Mouse (Mus musculus) Patski (cell line): Measurements from ENCODE around the gene Cntnap2. TPM values are rescaled to one million over a fixed set of nuclear protein-coding genes. Genes with fewer than 3 reads are reported as not detected.
"Not testable (repeated sequence)": the region's sequence is repeated elsewhere in the genome, so short reads cannot be mapped to it uniquely, and the experiment has no call there.

ENCODE experiments used
- ATAC-seq: fragments of 100-300 bp; one replicate; pipeline ENCODE4 v1.8.0; 2021
- CTCF ChIA-PET: fragments of 350-600 bp; sonication (Branson Sonifier 250); formaldehyde crosslinking; loops from one replicate; lab custom pipeline; 2022; ENCODE audit warnings: inconsistent platforms; lab: Charles Lee
- POLR2A ChIA-PET: fragments of 350-600 bp; sonication (Branson Sonifier 250); formaldehyde crosslinking; loops from one replicate; lab custom pipeline; 2022; ENCODE audit warnings: antibody characterized with exemption, inconsistent platforms; lab: Charles Lee
- DNase-seq: peaks from one replicate; pipeline ENCODE4 v3.0.0-alpha.2; 2011; ENCODE audit warnings: low read depth, low spot score
- H3K27me3 ChIP-seq: fragments of 371-371 bp; one replicate; pipeline ENCODE4 v1.5.1; 2021
- CTCF ChIP-seq: fragments of 100-300 bp; IDR thresholded peaks from one replicate; pipeline ENCODE4 v1.5.1; 2021
- in situ Hi-C: fragments of 300-500 bp; cut with MboI; formaldehyde crosslinking; loops from 3 replicates; pipeline ENCODE4 v1.11.1; 2018; ENCODE audit warnings: low pct_unique_long_range_greater_than_20kb, mixed read lengths
- polyA plus RNA-seq: library from polyadenylated mRNA; unstranded; gene quantifications from one replicate; pipeline ENCODE4 v1.2.3, GENCODE M21; 2021

Gene Cntnap2
- polyA plus RNA-seq, 1 experiment from 2014 or later: 0.01 TPM

GRCm38 (mm10) chr6:47192478-47192877 is 2133.3 kb downstream of the Cntnap2 start:
- CTCF ChIA-PET: interaction anchor here (1.0 to 1.6 kb wide), 2 partner anchors 16 to 454 kb away, joined by 3 to 4 read pairs; no protein-coding TSS in a partner anchor
- in situ Hi-C loops: no loop called here
- POLR2A ChIA-PET: no interaction called here
- H3K27me3 ChIP-seq: peaks cover 8% of the 10 kb centered on the region
- DNase-seq (no peak), ATAC-seq (no peak)
- TF ChIP-seq CTCF: no peak

DNA sequence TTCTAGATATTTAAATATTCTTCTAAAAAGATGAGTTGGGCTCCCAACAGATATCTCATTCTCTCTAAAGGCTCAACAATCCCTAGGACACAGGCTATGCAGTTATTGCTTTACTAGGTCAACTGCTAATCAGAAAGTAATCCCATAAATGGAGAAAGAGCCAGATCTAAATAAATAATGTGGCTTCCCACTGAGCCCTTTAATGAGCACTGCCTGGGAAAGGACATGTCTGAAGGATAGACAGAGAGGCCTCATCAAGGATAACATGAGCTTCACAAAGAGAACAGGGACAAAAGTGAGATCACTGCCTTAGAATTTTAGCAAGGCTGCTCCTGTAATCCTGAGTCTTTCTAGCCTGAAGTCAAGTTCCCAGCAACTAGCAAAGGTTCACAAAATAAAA is 2138.4 kb downstream of the Cntnap2 start:
- ChIA-PET CTCF (no interaction called here), POLR2A (no interaction called here)
- in situ Hi-C loops: no loop called here
- TF ChIP-seq CTCF: no peak
- no peak for DNase-seq
- no peak for ATAC-seq
- H3K27me3 ChIP-seq: peaks cover 15% of the 10 kb centered on the region

DNA sequence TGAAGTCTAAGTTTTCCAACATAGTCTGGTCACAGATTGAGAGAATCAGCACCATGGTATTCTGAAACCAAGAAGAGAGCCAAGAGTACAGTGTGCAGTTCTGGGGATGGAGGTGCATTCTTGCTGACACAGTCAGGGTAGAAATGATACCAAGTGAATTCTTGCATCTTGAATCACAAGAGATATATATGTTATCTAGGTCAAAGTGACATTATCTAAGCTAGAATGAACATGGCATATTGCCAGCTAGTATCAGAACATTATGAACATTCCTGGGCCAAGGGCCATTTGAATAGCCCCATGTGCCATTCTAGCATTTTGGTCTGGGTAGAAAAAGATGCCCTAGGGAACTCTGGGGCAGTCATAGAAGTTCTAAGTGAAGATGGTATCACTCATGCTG is 2141.5 kb downstream of the Cntnap2 start:
- ATAC-seq (no peak), DNase-seq (no peak)
- H3K27me3 ChIP-seq: peaks cover 7% of the 10 kb centered on the region
- CTCF ChIA-PET: interaction anchor here (1.9 kb wide), 1 partner anchor 9 kb away, joined by 6 read pairs; no protein-coding TSS in a partner anchor
- no peak for TF ChIP-seq CTCF
- POLR2A ChIA-PET: interaction anchor here (0.6 kb wide), 1 partner anchor 79 kb away, joined by 3 read pairs; no protein-coding TSS in a partner anchor
- in situ Hi-C loops: no loop called here

- TF ChIP-seq CTCF: no peak
- DNase-seq (no peak), ATAC-seq (no peak)
- no peaks in the 10 kb centered on the region for H3K27me3 ChIP-seq
- POLR2A ChIA-PET: no interaction called here
- CTCF ChIA-PET: interaction anchor here (0.9 kb wide), 1 partner anchor 15 kb away, joined by 3 read pairs; no protein-coding TSS in a partner anchor
- in situ Hi-C loops: no loop called here
Observed at GRCm38 (mm10) chr6:47208031-47208430, 2148.9 kb downstream of the Cntnap2 start.

- no peak for DNase-seq
- in situ Hi-C loops: no loop called here
- ChIA-PET CTCF (no interaction called here), POLR2A (no interaction called here)
- H3K27me3 ChIP-seq: peaks cover 17% of the 10 kb centered on the region
- no peak for ATAC-seq
- TF ChIP-seq CTCF: no peak
Observed at GRCm38 (mm10) chr6:47214731-47215130, 2155.6 kb downstream of the Cntnap2 start.

- in situ Hi-C loops, POLR2A ChIA-PET, DNase-seq, CTCF ChIA-PET, ATAC-seq: not testable (repeated sequence)
- peaks cover 11% of the 10 kb centered on the region for H3K27me3 ChIP-seq
Observed at GRCm38 (mm10) chr6:47223578-47223977, 2164.4 kb downstream of the Cntnap2 start.

- POLR2A ChIA-PET, ATAC-seq: not testable (repeated sequence)
Observed at GRCm38 (mm10) chr6:47225391-47225790, 2166.2 kb downstream of the Cntnap2 start.

GRCm38 (mm10) chr6:47227601-47228000 is 2168.4 kb downstream of the Cntnap2 start:
- POLR2A ChIA-PET: no interaction called here
- TF ChIP-seq CTCF: no peak

More at GRCm38 (mm10) chr6:47225391-47225790, 2166.2 kb downstream of the Cntnap2 start:
- CTCF ChIA-PET, H3K27me3 ChIP-seq, DNase-seq, in situ Hi-C loops: not testable (repeated sequence)

GRCm38 (mm10) chr6:47228676-47229317 is 2169.6 kb downstream of the Cntnap2 start:
- no peak for ATAC-seq
- POLR2A ChIA-PET: no interaction called here

More at GRCm38 (mm10) chr6:47227601-47228000, 2168.4 kb downstream of the Cntnap2 start:
- peaks cover 3% of the 10 kb centered on the region for H3K27me3 ChIP-seq
- in situ Hi-C loops: no loop called here
- CTCF ChIA-PET: no interaction called here
- no peak for ATAC-seq
- DNase-seq: no peak

GRCm38 (mm10) chr6:47231513-47231912 is 2172.4 kb downstream of the Cntnap2 start:
- POLR2A ChIA-PET: no interaction called here
- in situ Hi-C loops: no loop called here
- peaks cover 6% of the 10 kb centered on the region for H3K27me3 ChIP-seq
- no peak for TF ChIP-seq CTCF
- DNase-seq (no peak), ATAC-seq (no peak)
- CTCF ChIA-PET: interaction anchor here (1.1 to 1.9 kb wide), 2 partner anchors 14 to 36 kb away, joined by 3 to 4 read pairs; no protein-coding TSS in a partner anchor

More at GRCm38 (mm10) chr6:47228676-47229317, 2169.6 kb downstream of the Cntnap2 start:
- no peak for DNase-seq
- H3K27me3 ChIP-seq: peaks cover 6% of the 10 kb centered on the region
- CTCF ChIA-PET: no interaction called here
- in situ Hi-C loops: no loop called here
- no peak for TF ChIP-seq CTCF

- POLR2A ChIA-PET: no interaction called here
- H3K27me3 ChIP-seq: no peaks in the 10 kb centered on the region
- in situ Hi-C loops: no loop called here
- CTCF ChIA-PET: interaction anchor here (1.1 to 1.6 kb wide), 2 partner anchors 44 to 408 kb away, joined by 3 read pairs; no protein-coding TSS in a partner anchor
- peak; percentile 91 for ATAC-seq
- no peak for TF ChIP-seq CTCF
- DNase-seq: peak; percentile 72
Observed at GRCm38 (mm10) chr6:47239376-47239921, 2180.3 kb downstream of the Cntnap2 start.
